Mouse (Mus musculus) ES-E14 (cell line): ENCODE data around the gene Ndufs2. TPM values are rescaled to one million over a fixed set of nuclear protein-coding genes. Genes with fewer than 3 reads are reported as not detected.

ENCODE experiments used
- DNase-seq: peaks from one replicate; pipeline ENCODE4 v3.0.0-alpha.2; 2013; ENCODE audit warnings: low read depth, low spot score
- H3K27ac ChIP-seq: 2 replicates; pipeline ENCODE4 v1.5.1; 2012; ENCODE audit warnings: low read depth, mild to moderate bottlenecking, low read length, moderate library complexity, mixed read lengths; ENCODE audit not compliant: poor library complexity, insufficient read depth, severe bottlenecking
- H3K36me3 ChIP-seq: 2 replicates; pipeline ENCODE4 v1.6.1; 2012; ENCODE audit warnings: mild to moderate bottlenecking, low read length, moderate library complexity, mixed read lengths; ENCODE audit not compliant: control insufficient read depth, poor library complexity, insufficient read depth, severe bottlenecking
- H3K4me1 ChIP-seq, 2 experiments: fragments of 150-350 bp in 1 of 2; sonication (generic) in 1 of 2; 2 replicates each; pipeline ENCODE4 v1.6.1; 2012; ENCODE audit warnings: low read length in 2 of 2, mild to moderate bottlenecking in 1 of 2, mixed read lengths in 1 of 2; ENCODE audit not compliant: control insufficient read depth in 2 of 2, insufficient read depth in 2 of 2, poor library complexity in 1 of 2
- H3K4me3 ChIP-seq, 2 experiments: fragments of 150-350 bp in 1 of 2; sonication (generic) in 1 of 2; 2 replicates each; pipeline ENCODE4 v1.5.1; 2012; ENCODE audit warnings: low read length in 2 of 2, low read depth in 1 of 2, mild to moderate bottlenecking in 1 of 2, mixed read lengths in 1 of 2; ENCODE audit not compliant: insufficient read depth in 1 of 2, poor library complexity in 1 of 2, severe bottlenecking in 1 of 2
- H3K9ac ChIP-seq: 2 replicates; pipeline ENCODE4 v1.6.1; 2012; ENCODE audit warnings: low read depth, mild to moderate bottlenecking, low read length, mixed read lengths; ENCODE audit not compliant: poor library complexity, insufficient read depth, severe bottlenecking
- H3K9me3 ChIP-seq: fragments of 150-350 bp; sonication (generic); 2 replicates; pipeline ENCODE4 v1.6.1; 2012; ENCODE audit warnings: low read depth, mild to moderate bottlenecking, low read length; ENCODE audit not compliant: control insufficient read depth, insufficient read depth
- CHD2 ChIP-seq: IDR thresholded peaks from 2 replicates; pipeline ENCODE4 v1.6.1; 2014; ENCODE audit warnings: mild to moderate bottlenecking, low read depth, low read length, inconsistent platforms
- HCFC1 ChIP-seq: IDR thresholded peaks from 2 replicates; pipeline ENCODE4 v1.6.1; 2012; ENCODE audit warnings: low read length, inconsistent platforms, borderline replicate concordance; ENCODE audit not compliant: insufficient read depth
- MAFK ChIP-seq: IDR thresholded peaks from 2 replicates; pipeline ENCODE4 v1.6.1; 2014; ENCODE audit warnings: mild to moderate bottlenecking, low read depth, low read length, inconsistent platforms; ENCODE audit not compliant: insufficient read depth
- ZC3H11A ChIP-seq: IDR thresholded peaks from 2 replicates; pipeline ENCODE4 v1.6.1; 2012; ENCODE audit warnings: low read depth, mild to moderate bottlenecking, inconsistent platforms, low read length, borderline replicate concordance
- ZNF384 ChIP-seq: IDR thresholded peaks from 2 replicates; pipeline ENCODE4 v1.6.1; 2012; ENCODE audit warnings: low read depth, low read length, inconsistent platforms
- in situ Hi-C, 2 experiments: fragments of 600-800 bp; cut with MboI; formaldehyde crosslinking; loops; one replicate each; pipeline ENCODE4 v1.15.1; 2025; ENCODE audit warnings: low sequenced_read_pairs in 2 of 2, inconsistent platforms in 1 of 2; ENCODE audit not compliant: unreplicated experiment in 2 of 2
- total RNA-seq: library from RNA; depleted of rRNA; stranded (reverse); fragments of 300-350 nt; gene quantifications from 2 replicates; pipeline ENCODE4 v1.2.3, GENCODE M21; 2012; rRNA removed

Ndufs2 gene
- total RNA-seq, 1 experiment: 175 TPM

DNA sequence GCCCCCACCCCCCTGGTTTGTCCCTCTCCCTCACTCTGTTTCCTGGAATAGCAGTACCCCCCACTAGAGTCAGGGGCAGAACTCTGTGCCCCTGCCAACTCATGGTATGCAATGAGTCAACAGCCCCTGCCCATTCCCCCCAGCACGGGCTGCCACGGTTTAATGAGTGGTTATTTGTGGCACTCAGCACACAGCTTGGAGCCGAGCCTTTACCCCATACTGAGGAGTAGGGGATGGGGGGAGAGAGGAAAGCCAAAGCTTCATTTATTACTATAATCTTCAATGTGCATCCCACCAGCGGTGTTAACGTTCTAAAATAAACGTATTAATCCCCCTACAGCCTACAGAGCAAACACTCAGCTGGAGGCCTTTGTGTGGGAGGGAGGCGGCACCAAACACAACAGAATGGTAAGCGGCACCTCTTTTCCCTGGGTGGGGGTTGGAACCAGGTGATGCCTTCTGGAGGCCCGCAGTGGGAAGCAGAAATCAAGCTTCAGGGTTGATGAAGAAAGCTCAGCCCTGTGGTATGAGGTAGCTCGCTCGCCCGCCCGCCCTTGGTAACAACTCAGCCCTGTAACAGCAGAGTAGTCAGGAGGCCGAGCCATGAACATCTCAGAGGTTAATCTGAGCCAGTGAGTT is 61.6 kb downstream of the Ndufs2 start:
- TF ChIP-seq MAFK (no peak), ZNF384 (no peak), CHD2 (no peak)
- peak overlapping the region in 1 of 2 experiments; percentile 26; a peak in 1 of 4 replicates for H3K4me3 ChIP-seq
- in situ Hi-C loops: no loop called here
- no peak overlapping the region for H3K9ac ChIP-seq
- no peak overlapping the region for H3K27ac ChIP-seq
- H3K4me1 ChIP-seq: peaks cover 9 to 18% of the 10 kb centered on the region in 2 experiments
- no peaks in the 10 kb centered on the region for H3K9me3 ChIP-seq
- H3K36me3 ChIP-seq: no peaks in the 10 kb centered on the region
- no peak for DNase-seq

- no peak overlapping the region for H3K4me3 ChIP-seq
- H3K9me3 ChIP-seq: no peaks in the 10 kb centered on the region
- in situ Hi-C loops: no loop called here
- DNase-seq: no peak
- TF ChIP-seq CHD2 (no peak), MAFK (no peak), ZC3H11A (no peak), ZNF384 (no peak), HCFC1 (no peak)
- no peak overlapping the region; the same call in 1 of the 2 replicates for H3K27ac ChIP-seq
- no peaks in the 10 kb centered on the region for H3K36me3 ChIP-seq
- H3K9ac ChIP-seq: no peak overlapping the region
- H3K4me1 ChIP-seq: peaks cover 9 to 18% of the 10 kb centered on the region in 2 experiments
Observed at GRCm38 (mm10) chr1:171189046-171189445, 62.1 kb downstream of the Ndufs2 start.

DNA sequence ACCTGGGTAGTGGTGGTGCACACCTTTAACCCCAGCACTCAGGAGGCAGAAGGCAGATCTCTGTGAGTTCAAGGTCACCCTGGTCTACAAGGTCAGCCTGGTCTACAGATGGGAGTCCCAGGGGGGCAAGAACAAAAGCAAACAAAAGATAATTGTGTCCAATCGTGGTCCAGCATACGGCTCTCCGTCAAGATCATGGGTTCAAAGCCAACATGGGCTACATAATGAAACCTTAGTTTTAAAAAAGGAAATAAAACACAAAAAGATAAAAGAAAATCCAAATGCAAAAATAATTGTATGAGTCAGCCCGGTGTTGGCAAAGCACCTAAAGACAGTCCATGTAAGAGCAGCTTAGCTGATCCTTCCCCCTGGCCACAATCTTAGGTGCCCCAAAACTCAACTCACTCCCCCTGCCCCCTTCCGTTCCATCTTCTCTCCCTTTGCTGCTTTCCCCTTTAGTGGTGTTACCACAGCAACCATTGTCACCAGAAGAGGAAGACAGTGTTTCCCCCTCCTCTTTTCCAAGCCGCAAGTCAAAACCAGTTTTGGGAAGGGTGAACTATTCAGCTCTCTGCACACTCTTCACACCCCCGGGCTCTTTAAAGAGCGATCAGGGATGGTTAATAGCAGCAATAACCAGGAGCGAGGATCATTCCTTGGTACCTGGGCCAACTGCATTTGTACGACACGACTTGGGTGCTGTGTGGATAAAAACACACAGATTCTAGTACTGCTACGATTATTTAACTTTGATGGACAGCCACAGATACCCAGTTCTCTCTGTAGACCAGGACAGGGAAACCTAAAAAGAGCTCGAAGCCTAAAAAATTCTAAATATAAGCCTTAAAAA is 63.1 kb downstream of the Ndufs2 start:
- TF ChIP-seq ZC3H11A: no peak
- TF ChIP-seq CHD2: no peak
- DNase-seq: no peak
- Histone ChIP-seq H3K9ac (no peak overlapping the region), H3K4me3 (no peak overlapping the region), H3K9me3 (no peaks in the 10 kb centered on the region), H3K36me3 (no peaks in the 10 kb centered on the region), H3K4me1 (peaks cover 9 to 18% of the 10 kb centered on the region in 2 experiments), H3K27ac (no peak overlapping the region)
- in situ Hi-C loops: no loop called here

DNA sequence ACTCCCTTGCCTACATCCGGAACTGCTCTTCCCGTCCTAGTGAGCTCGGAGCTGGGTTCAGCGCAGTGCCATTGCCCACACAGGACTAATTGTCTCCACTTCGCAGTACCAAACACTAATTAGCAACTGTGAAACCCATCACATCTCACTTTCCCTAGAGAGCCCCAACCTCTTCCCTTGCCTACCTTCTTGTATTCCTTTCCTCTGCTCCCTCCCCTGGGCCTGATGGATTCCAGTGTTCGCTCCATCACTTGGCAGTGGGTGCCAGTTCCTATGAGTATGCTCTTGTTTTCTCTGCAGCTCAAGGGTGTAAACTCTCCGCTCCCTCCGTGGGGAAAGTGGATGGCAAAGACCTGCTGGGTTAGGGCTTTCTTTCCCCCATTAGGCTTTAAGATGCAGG is 65.5 kb downstream of the Ndufs2 start:
- Histone ChIP-seq H3K36me3 (no peaks in the 10 kb centered on the region), H3K27ac (no peak overlapping the region), H3K9ac (no peak overlapping the region), H3K4me3 (no peak overlapping the region), H3K4me1 (peaks cover 9 to 18% of the 10 kb centered on the region in 2 experiments), H3K9me3 (no peaks in the 10 kb centered on the region)
- in situ Hi-C loops: no loop called here
- TF ChIP-seq MAFK (no peak), ZC3H11A (no peak)
- no peak for DNase-seq

Other genes starting within 250 kb of the Ndufs2 start
- gene Fcgr4, start 232.5 kb downstream of the Ndufs2 start, total RNA-seq: 0.49 TPM in 1 of 2 replicates, not detected in the other
- gene Fcgr3, start 186.5 kb downstream of the Ndufs2 start, total RNA-seq: 0.32 and 0.40 TPM in 2 replicates
- not detected in 2 replicates for gene Cfap126, start 137.5 kb downstream of the Ndufs2 start, total RNA-seq
- 55.0 and 57.9 TPM in 2 replicates for gene Sdhc, start 100.8 kb downstream of the Ndufs2 start, total RNA-seq
- 0.36 TPM in 1 of 2 replicates, not detected in the other for gene Mpz, start 100.7 kb downstream of the Ndufs2 start, total RNA-seq
- gene Pcp4l1, start 55.1 kb downstream of the Ndufs2 start, total RNA-seq: 0.63 and 2.2 TPM in 2 replicates
- 0.71 and 1.2 TPM in 2 replicates for gene Nr1i3, start 37.4 kb downstream of the Ndufs2 start, total RNA-seq
- 22.0 and 27.5 TPM in 2 replicates for gene Tomm40l, start 28.9 kb downstream of the Ndufs2 start, total RNA-seq
- gene Apoa2, start 26.3 kb downstream of the Ndufs2 start, total RNA-seq: 0.98 and 2.0 TPM in 2 replicates
- 0.62 and 0.63 TPM in 2 replicates for gene Fcer1g, start 17.0 kb downstream of the Ndufs2 start, total RNA-seq
- gene Adamts4, start 967 bp downstream of the Ndufs2 start, total RNA-seq: 3.9 and 4.5 TPM in 2 replicates
- 35.8 and 51.0 TPM in 2 replicates for gene B4galt3, start 18.9 kb upstream of the Ndufs2 start, total RNA-seq
- 15.5 and 23.6 TPM in 2 replicates for gene Ppox, start 29.8 kb upstream of the Ndufs2 start, total RNA-seq
- gene Usp21, start 36.6 kb upstream of the Ndufs2 start, total RNA-seq: 23.1 and 30.7 TPM in 2 replicates
- gene Ufc1, start 43.6 kb upstream of the Ndufs2 start, total RNA-seq: 59.1 and 78.8 TPM in 2 replicates
- 23.9 and 25.7 TPM in 2 replicates for gene Dedd, start 77.8 kb upstream of the Ndufs2 start, total RNA-seq
- gene Nit1, start 94.3 kb upstream of the Ndufs2 start, total RNA-seq: 18.1 and 24.4 TPM in 2 replicates
- gene Pfdn2, start 94.3 kb upstream of the Ndufs2 start, total RNA-seq: 41.1 and 41.6 TPM in 2 replicates
- 0.85 and 1.1 TPM in 2 replicates for gene Klhdc9, start 109.4 kb upstream of the Ndufs2 start, total RNA-seq
- 1.9 and 3.0 TPM in 2 replicates for gene Nectin4, start 118.7 kb upstream of the Ndufs2 start, total RNA-seq
- 8.0 and 9.0 TPM in 2 replicates for gene Arhgap30, start 137.6 kb upstream of the Ndufs2 start, total RNA-seq
- gene Usf1, start 159.9 kb upstream of the Ndufs2 start, total RNA-seq: 151 and 164 TPM in 2 replicates
- 6.2 and 11.2 TPM in 2 replicates for gene Tstd1, start 167.5 kb upstream of the Ndufs2 start, total RNA-seq
- 74.9 and 132 TPM in 2 replicates for gene F11r, start 186.1 kb upstream of the Ndufs2 start, total RNA-seq